Mouse (Mus musculus): Measurements from ENCODE around the gene Dupd1. TPM values are rescaled to one million over a fixed set of nuclear protein-coding genes. Genes with fewer than 3 reads are reported as not detected.

Gene Dupd1
- polyA plus RNA-seq, 1 experiment: 0.24 TPM

GRCm38 (mm10) chr14:21709545-21709944, 4.8 kb downstream of the Dupd1 start:
- Histone ChIP-seq H3K27ac (ENCODE audit: control insufficient read depth, insufficient read depth, low read length) (no peak overlapping the region), H3K27me3 (ENCODE audit: control insufficient read depth, insufficient read depth, low read length) (no peaks in the 10 kb centered on the region), H3K4me1 (replicated peaks; ENCODE audit: control insufficient read depth, insufficient read depth, low read length) (no peaks in the 10 kb centered on the region), H3K36me3 (ENCODE audit: control insufficient read depth, insufficient read depth, low read length) (no peaks in the 10 kb centered on the region), H3K4me3 (ENCODE audit: control insufficient read depth, insufficient read depth, low read length) (no peak overlapping the region)
- no peak for DNase-seq
- WGBS: 95% methylated on average over 2 of the region's 2 CpGs
- TF ChIP-seq POLR2A (IDR thresholded peaks at IDR 0.05; ENCODE audit: control insufficient read depth, extremely low read depth, insufficient read depth, low read length, poor library complexity) (no peak), CTCF (IDR thresholded peaks at IDR 0.05; ENCODE audit: borderline replicate concordance, control insufficient read depth, extremely low read depth, insufficient read depth, low read length, poor library complexity) (no peak)

DNA sequence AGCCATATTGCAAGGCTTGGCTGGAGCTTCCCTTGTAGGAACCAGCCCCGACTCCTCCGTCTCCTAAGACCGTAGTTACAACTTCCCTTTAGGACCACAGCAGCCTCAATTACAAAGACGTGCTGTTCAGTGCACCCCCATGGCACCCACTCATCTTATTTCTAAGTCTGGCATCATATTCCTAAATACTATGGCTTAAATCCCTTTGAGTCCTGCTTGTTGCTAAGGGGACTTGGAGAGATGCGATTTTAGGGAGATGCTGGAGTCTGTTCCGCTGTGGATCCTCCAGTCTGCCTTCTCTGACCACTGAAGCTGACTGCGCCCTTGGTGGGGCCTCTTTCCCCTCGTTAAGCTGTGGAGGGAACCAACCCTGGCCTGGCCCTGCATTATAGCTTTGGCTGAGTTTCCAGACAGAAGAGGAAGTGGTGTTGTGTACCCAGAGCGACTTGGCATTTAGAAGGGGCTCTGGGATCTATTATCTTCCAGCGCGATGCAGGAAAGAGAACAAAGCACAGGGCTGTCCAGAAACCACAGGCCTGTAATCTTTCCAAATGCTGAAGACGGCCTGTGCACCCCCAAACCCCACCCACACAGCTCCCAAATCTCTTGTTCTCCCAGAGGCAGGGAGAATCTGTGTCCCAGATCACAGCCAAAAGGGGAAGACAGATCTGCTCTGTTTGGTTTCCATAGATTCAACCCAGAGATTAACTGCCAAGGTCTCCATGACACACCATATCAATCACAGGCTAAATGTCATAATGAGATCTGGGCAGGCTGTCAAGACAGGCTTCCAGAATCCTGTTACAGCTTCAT, 7.4 kb downstream of the Dupd1 start:
- 20% methylated on average over 12 of the region's 12 CpGs for WGBS
- DNase-seq: no peak
- no peaks in the 10 kb centered on the region for H3K27me3 ChIP-seq (ENCODE audit: control insufficient read depth, insufficient read depth, low read length)
- H3K4me3 ChIP-seq (ENCODE audit: control insufficient read depth, insufficient read depth, low read length): no peak overlapping the region
- H3K27ac ChIP-seq (ENCODE audit: control insufficient read depth, insufficient read depth, low read length): no peak overlapping the region
- no peaks in the 10 kb centered on the region for H3K36me3 ChIP-seq (ENCODE audit: control insufficient read depth, insufficient read depth, low read length)
- H3K4me1 ChIP-seq (replicated peaks; ENCODE audit: control insufficient read depth, insufficient read depth, low read length): no peaks in the 10 kb centered on the region
- no peak for TF ChIP-seq CTCF (IDR thresholded peaks at IDR 0.05; ENCODE audit: borderline replicate concordance, control insufficient read depth, extremely low read depth, insufficient read depth, low read length, poor library complexity)
- no peak for TF ChIP-seq POLR2A (IDR thresholded peaks at IDR 0.05; ENCODE audit: control insufficient read depth, extremely low read depth, insufficient read depth, low read length, poor library complexity)

DNA sequence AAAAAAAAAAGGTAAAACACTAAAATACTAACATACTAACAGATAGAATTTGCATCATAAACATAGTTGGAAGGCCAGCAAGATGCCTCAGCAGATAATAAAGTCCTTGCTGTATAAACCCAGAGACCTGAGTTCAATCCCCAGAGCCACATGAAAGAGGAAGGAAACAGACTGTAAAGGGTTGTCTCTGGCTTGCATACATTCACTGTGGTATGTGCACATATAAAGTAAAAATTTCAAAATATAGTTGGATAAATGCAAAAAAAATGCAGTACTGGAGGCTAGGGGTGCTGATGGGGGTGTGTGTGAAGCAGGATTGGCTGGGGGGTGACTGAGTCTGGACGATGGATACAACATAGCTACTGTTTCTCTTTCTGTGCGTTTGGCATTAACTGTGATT, 8.9 kb downstream of the Dupd1 start:
- H3K4me1 ChIP-seq (replicated peaks; ENCODE audit: control insufficient read depth, insufficient read depth, low read length): no peaks in the 10 kb centered on the region
- WGBS: 81% methylated on average over 2 of the region's 2 CpGs
- TF ChIP-seq CTCF (IDR thresholded peaks at IDR 0.05; ENCODE audit: borderline replicate concordance, control insufficient read depth, extremely low read depth, insufficient read depth, low read length, poor library complexity) (no peak), POLR2A (IDR thresholded peaks at IDR 0.05; ENCODE audit: control insufficient read depth, extremely low read depth, insufficient read depth, low read length, poor library complexity) (no peak)
- H3K36me3 ChIP-seq (ENCODE audit: control insufficient read depth, insufficient read depth, low read length): no peaks in the 10 kb centered on the region
- H3K27ac ChIP-seq (ENCODE audit: control insufficient read depth, insufficient read depth, low read length): no peak overlapping the region
- no peaks in the 10 kb centered on the region for H3K27me3 ChIP-seq (ENCODE audit: control insufficient read depth, insufficient read depth, low read length)
- H3K4me3 ChIP-seq (ENCODE audit: control insufficient read depth, insufficient read depth, low read length): no peak overlapping the region
- no peak for DNase-seq

DNA sequence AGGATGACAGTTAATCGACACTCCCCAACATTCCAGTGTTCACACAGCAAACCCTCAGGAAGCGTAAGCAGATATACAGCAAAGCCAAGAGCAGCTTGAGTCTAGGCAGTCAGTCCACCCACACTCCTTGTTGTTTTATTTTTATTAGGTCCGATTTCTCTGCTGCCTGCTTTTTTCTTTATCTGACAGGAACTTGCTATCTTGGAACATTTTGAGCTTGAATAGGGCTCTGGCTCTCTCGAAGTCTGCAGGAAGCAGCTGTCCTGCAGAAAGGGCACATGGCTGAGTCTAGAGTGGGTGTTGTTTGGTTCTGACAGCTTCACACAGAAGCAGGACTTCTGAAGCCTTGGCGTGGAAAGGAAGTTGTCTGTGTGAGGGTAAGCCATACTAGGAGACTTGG, 11.1 kb downstream of the Dupd1 start:
- TF ChIP-seq POLR2A (IDR thresholded peaks at IDR 0.05; ENCODE audit: control insufficient read depth, extremely low read depth, insufficient read depth, low read length, poor library complexity): no peak
- no peak for TF ChIP-seq CTCF (IDR thresholded peaks at IDR 0.05; ENCODE audit: borderline replicate concordance, control insufficient read depth, extremely low read depth, insufficient read depth, low read length, poor library complexity)
- WGBS: 36% methylated on average over 5 of the region's 5 CpGs
- no peak overlapping the region for H3K4me3 ChIP-seq (ENCODE audit: control insufficient read depth, insufficient read depth, low read length)

GRCm38 (mm10) chr14:21702691-21703090, 11.7 kb downstream of the Dupd1 start:
- H3K4me1 ChIP-seq (replicated peaks; ENCODE audit: control insufficient read depth, insufficient read depth, low read length): no peaks in the 10 kb centered on the region
- no peaks in the 10 kb centered on the region for H3K27me3 ChIP-seq (ENCODE audit: control insufficient read depth, insufficient read depth, low read length)
- H3K36me3 ChIP-seq (ENCODE audit: control insufficient read depth, insufficient read depth, low read length): no peaks in the 10 kb centered on the region
- no peak overlapping the region for H3K27ac ChIP-seq (ENCODE audit: control insufficient read depth, insufficient read depth, low read length)
- 98% methylated on average over 8 of the region's 8 CpGs for WGBS
- TF ChIP-seq POLR2A (IDR thresholded peaks at IDR 0.05; ENCODE audit: control insufficient read depth, extremely low read depth, insufficient read depth, low read length, poor library complexity) (no peak), CTCF (IDR thresholded peaks at IDR 0.05; ENCODE audit: borderline replicate concordance, control insufficient read depth, extremely low read depth, insufficient read depth, low read length, poor library complexity) (no peak)
- DNase-seq: no peak
- no peak overlapping the region for H3K4me3 ChIP-seq (ENCODE audit: control insufficient read depth, insufficient read depth, low read length)

More for the DNA sequence above, 11.1 kb downstream of the Dupd1 start:
- Histone ChIP-seq H3K27me3 (ENCODE audit: control insufficient read depth, insufficient read depth, low read length) (no peaks in the 10 kb centered on the region), H3K36me3 (ENCODE audit: control insufficient read depth, insufficient read depth, low read length) (no peaks in the 10 kb centered on the region), H3K27ac (ENCODE audit: control insufficient read depth, insufficient read depth, low read length) (no peak overlapping the region), H3K4me1 (replicated peaks; ENCODE audit: control insufficient read depth, insufficient read depth, low read length) (no peaks in the 10 kb centered on the region)
- no peak for DNase-seq

GRCm38 (mm10) chr14:21696186-21696830, 18.1 kb downstream of the Dupd1 start:
- Histone ChIP-seq H3K27me3 (ENCODE audit: control insufficient read depth, insufficient read depth, low read length) (no peaks in the 10 kb centered on the region), H3K4me1 (replicated peaks; ENCODE audit: control insufficient read depth, insufficient read depth, low read length) (no peaks in the 10 kb centered on the region), H3K27ac (ENCODE audit: control insufficient read depth, insufficient read depth, low read length) (no peak overlapping the region), H3K4me3 (ENCODE audit: control insufficient read depth, insufficient read depth, low read length) (no peak overlapping the region), H3K36me3 (ENCODE audit: control insufficient read depth, insufficient read depth, low read length) (no peaks in the 10 kb centered on the region)
- no peak for TF ChIP-seq CTCF (IDR thresholded peaks at IDR 0.05; ENCODE audit: borderline replicate concordance, control insufficient read depth, extremely low read depth, insufficient read depth, low read length, poor library complexity)
- TF ChIP-seq POLR2A (IDR thresholded peaks at IDR 0.05; ENCODE audit: control insufficient read depth, extremely low read depth, insufficient read depth, low read length, poor library complexity): no peak
- no peak for DNase-seq
- 93% methylated on average over 7 of the region's 7 CpGs for WGBS

Data from thymus, adult 2 months (tissue).